Mouse (Mus musculus): ENCODE measurements at regions not wholly inside any gene's neighbourhood (a gene's known extent, or its start where the extent isn't known, plus 50 kb on each side); places are given as distances from the start of the nearest gene placed in this dataset.

DNA sequence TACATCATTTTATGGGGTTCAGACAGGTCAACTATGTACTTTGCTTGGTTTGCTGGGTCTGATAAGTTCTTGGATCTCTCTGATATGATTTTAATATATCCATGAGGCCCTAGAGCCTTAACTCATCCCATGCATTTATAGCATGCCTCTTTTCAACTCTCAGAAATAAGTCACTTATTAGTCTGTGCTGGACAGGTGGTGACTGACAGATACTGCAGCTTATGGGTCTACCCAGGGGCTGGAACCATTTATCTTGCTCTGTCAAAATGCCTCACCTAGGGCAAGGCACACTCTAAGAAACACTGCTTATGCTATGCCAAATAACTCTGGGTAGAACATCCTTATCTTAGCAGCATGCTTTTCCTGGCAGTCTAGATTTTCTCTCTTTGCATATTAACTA lies 225.6 kb downstream of the Mbnl1 start:
- intact Hi-C loops (cut with DNase I) = no loop called here

DNA sequence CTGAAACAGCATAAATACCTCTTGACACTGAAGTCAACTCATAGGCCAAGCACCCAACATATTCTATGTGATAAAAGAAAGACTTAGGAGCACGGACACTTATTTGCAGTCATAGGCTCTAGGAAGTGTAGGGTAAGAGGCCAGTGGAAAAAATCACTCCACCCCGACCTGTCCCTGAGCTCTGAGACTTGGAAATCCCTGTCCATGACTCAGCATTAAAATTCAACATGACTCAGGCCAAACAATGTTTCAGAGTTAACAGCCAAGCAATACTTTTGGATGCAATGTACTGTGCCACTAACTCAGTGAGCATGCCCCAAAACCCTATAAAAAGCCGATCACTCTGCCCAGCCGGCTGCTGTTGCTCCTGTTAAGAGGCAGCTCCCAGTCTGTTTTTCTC lies 234.5 kb downstream of the Mbnl1 start:
- intact Hi-C loops (cut with DNase I) = no loop called here
- DNase-seq = no peak

More for the DNA sequence above, 225.6 kb downstream of the Mbnl1 start:
- no peak for DNase-seq

DNA sequence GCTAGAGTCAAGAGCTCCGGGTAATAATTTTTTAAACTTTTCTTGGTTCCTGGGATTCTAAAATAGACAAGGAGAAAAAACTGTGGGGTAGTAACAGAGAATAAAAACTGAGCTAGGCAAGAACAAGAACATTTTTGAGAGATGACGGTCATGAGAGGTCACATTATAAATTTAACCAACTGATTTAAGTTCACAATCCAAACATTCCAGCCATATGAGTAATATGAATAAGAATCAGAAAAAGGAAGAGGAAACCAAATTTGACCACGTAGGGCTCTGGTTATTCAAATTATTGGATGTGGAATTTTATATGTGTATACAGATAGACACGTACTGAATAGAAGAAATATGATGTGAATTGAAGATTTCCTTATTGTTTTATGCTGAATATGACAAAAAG lies 240.3 kb downstream of the Mbnl1 start:
- intact Hi-C loops (cut with DNase I) = no loop called here

DNA sequence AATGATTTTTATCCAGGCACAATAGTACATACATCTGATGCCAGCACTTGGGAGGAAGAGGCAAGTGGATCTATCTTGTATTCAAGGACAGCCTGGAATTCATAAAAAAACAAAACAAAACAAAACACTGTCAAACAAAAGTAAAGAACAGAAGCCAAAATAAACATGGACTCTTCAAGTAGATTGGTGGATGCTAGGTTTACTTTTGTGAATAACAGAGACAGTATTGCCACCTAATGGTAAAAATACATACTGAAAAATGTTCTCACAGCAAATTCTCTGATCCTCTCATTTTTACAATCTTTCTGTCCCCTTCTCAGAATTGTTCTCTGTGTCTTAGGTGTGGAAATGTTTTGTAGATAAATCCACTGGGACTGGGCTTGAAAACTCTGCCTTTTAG lies 247.7 kb downstream of the Mbnl1 start:
- intact Hi-C loops (cut with DNase I) = no loop called here

More for the DNA sequence above, 240.3 kb downstream of the Mbnl1 start:
- DNase-seq = no peak

DNA sequence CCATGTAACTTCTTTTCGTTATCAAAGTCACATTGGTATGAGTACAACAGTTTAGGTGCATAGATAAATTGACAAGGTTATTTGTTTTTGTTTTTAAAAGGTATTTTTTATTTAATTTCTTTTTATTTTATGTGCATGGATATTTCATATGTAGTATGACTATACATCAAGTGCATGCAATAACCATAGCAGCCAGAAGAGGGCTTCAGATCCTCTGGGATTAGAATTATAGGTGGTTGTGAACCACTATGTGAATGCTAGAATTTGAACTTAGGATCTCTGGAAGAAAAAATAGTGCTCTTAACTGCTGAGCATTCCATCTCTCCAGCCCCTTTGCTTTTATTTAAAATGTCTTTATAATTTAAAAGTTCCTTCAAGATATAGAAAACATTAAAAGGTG lies 258.7 kb downstream of the Mbnl1 start:
- intact Hi-C loops (cut with DNase I) = no loop called here
- DNase-seq = no peak

More for the DNA sequence above, 247.7 kb downstream of the Mbnl1 start:
- DNase-seq = no peak

DNA sequence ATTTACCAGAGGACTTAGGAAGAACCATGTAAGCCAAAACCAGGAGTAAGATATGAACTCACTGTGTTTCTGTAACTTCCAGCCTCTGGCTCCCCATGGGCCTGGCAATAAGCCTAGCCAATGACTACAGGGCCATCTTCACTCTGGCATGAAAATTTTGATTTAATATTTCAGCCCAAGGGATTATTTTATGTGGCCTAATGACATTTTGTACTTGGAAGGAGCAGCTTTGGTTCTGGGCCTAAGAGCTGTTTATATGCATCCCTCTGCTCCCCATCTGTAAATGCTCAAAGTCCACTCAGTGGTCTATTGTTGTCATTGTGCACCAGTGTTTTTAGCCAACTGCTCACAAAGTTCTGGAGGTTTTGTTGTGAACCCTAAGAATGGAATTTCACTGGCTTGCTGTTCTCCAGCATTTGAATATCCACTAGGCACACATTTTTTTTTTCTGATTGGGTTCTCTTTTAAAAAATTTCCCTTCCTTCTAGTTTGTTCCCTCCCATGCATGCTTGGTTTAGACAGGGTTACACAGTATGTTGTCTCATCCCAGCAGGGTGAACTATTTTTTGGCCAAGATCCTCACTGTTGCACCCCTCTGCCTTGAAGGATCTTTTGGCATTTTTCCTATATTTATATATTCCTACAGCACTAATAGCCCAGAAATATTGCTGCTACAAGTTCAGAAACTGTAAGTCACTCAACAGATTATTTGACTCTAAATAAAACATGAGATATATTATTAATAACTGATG lies 261.9 kb upstream of the P2ry1 start:
- intact Hi-C loops (cut with DNase I) = no loop called here
- peak; percentile 20 to 39 for DNase-seq

DNA sequence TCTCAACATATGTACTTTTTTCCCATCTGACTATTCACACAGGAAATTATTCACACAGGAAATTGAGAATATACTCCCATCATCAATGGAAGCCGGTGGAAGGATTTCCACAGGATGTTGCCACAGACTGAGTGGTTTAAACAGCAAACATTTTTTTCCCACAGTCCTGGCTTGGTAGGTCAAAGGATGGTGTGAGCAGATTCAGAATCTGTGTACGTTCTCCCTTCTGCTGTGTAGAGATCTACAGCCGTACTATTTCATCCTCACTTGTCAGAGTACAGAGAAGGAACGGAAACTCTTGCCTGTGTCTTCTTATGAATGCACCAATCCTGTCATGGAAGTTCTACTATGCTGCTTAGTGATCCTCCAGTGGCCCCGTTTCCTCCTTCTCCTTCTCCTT lies 261.2 kb upstream of the P2ry1 start:
- DNase-seq = no peak
- intact Hi-C loops (cut with DNase I) = no loop called here

DNA sequence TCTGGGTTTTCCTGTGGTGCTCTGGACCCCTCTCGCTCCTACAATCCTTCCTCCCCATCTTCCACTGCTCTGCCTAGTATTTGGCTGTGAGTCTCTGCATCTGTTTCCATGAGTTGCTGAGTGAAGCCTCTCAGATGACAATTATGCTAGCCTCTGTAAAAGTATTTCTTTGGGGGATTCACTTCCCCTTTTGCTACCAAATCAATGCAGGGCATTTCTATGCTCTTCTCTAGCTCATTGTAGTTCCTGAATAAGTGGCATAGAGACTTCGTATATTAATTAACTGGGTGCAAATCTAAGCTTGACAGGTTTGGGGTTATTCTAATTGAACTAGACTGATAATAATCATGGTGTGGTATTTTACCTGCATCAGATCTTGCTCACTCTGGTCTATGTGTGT lies 260.4 kb upstream of the P2ry1 start:
- intact Hi-C loops (cut with DNase I) = no loop called here
- DNase-seq = no peak

DNA sequence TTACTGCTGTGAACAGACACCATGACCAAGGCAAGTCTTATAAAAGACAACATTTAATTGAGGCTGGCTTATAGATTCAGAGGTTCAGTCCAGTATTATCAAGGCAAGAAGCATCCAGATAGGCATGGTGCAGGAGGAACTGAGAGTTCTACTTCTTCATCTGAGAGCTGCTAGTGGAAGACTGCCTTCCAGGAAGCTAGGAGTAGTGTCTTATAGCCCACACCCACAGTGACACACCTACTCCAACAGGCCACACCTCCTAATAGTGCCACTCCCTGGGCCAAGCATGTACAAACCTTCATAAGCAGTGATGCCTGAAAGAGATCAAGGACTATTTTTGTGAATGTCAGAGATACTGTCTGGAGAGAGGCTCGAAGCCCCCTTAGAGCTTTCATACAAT lies 257.5 kb upstream of the P2ry1 start:
- no peak for DNase-seq
- intact Hi-C loops (cut with DNase I) = no loop called here

DNA sequence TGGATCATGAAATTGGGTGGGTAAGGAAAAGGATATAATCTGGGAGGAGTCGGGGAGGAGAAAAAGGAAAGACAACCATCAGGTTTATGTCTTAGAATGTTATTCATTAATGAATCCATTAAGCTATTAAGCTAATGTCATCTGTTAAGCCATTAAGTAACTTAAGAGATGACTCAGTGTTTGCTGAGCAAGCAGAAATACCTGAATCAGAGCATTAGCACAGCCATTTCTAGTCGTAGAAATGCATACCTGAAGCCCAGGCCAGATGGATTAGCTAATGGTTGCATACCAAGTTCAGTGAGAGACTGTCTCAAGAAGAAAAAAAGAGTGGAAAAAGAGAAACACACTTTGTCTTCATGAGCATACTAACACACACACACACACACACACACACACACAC lies 244.0 kb upstream of the P2ry1 start:
- no peak for DNase-seq

DNA sequence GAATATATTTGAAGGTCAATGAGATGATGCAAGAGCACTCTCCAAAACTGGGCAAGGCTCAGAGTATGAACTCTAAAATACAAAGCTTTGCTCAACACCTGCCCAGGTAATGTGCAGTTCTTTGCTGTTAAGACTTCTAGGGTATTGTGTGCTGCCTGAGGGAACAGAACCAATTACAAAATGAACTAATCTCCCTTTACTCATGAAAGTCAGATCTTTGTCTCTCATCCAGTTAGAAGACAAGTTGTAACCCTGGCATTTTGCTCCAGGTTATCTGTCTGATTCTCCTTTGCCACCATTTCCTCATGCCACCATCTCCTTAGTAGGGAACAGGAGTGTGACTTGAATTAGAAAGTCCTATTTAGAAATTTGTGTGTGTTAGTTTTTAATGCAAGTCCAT lies 243.5 kb upstream of the P2ry1 start:
- no peak for DNase-seq
- intact Hi-C loops (cut with DNase I) = no loop called here

More for the DNA sequence above, 244.0 kb upstream of the P2ry1 start:
- intact Hi-C loops (cut with DNase I) = no loop called here

DNA sequence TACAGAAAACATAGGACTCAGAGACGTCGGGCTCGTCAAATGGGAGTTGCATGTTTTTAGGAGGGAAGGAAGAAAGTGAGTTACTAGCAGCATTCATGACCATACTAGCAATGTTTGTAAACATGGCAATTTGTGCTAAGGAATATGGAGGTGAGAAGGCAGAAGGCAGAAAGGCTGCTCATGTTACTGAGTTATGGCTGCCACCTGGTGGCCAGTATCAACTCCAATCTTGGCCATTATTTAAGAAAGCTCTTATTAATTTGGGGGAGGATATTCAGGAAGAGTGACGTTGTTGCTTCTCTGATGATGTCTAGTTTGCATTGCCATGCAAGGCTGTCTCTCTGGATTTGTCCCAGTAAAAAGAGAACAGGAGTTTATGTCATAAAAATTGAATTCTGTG lies 239.7 kb upstream of the P2ry1 start:
- DNase-seq = peak in 1 of 2 experiments; percentile 14
- intact Hi-C loops (cut with DNase I) = loop anchor here (2.0 kb wide), 1 partner anchor 892 kb away; no protein-coding TSS in a partner anchor

DNA sequence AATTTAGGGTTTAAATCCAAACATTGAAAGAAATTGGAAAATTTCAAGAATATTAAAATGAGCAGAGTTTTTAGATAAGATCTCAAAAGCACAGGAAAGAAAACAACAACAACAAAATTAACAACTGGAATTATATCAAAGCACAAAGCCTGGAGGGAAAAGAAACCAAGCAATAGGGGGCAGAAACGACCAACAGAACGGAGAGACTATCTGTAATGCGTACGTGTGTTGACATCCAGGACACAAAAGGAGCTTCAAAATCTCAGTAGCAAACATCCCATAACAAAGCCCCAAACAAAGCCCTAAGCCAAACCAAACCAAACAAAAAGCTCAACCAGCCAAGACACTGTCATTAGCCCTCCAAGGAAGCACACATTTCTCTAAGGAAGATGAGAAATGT lies 237.5 kb upstream of the P2ry1 start:
- DNase-seq = no peak
- intact Hi-C loops (cut with DNase I) = no loop called here

DNA sequence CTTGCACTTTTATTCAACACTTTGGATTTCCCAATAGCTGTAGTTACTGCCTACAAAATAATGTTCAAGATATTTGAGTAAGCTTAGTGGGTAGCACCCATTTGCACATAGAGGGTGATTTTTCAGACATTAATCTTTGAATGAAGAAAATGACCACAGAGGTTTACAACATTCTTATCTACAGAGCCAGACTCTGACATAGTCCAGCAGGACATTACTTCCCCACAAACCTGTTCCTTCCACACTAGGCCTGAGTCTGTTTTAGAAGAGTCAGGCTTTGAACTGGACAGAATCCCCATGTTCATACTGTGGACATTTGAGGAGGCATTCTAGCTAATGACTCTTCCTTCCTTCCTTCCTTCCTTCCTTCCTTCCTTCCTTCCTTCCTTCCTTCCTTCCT lies 233.6 kb upstream of the P2ry1 start:
- no peak for DNase-seq
- intact Hi-C loops (cut with DNase I) = no loop called here

DNA sequence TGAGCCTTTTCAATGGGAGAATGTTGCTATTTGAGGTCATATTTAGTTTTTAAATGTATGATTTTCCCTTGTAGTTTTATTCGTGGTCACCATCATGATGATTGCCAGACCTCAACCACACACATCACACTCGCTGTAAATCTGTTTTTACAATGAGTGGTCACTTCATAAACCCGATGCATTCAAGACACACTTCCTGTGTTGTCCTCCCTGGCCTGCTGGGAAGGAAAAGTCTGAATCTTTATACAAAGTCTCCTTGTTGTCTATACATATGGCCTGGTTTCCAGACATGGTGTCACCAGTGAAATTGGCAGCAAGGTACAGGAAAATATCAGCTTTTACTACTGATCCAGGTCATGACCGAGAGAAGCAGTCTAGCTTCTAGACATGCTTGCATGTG lies 230.7 kb upstream of the P2ry1 start:
- no peak for DNase-seq
- intact Hi-C loops (cut with DNase I) = no loop called here

DNA sequence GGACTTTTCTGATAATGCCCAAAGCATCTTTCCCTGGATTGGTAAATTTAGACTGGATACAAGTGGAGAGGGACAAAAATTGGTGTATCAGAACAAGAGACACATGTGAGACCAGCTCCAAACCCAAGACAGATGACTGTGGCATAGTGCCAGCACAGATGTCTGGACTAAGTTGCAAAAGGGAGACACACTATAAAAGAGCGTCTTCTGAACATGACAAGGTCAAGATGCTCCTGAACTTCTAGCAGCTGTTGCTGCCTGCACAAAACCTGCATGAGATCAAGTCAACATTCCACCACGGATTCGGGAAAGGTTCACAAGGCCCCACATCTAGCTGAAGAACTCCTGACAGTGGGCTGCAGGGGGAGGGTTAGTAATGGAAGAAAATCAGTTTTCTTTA lies 229.2 kb upstream of the P2ry1 start:
- peak in 1 of 2 experiments; percentile 37 for DNase-seq
- intact Hi-C loops (cut with DNase I) = no loop called here

DNA sequence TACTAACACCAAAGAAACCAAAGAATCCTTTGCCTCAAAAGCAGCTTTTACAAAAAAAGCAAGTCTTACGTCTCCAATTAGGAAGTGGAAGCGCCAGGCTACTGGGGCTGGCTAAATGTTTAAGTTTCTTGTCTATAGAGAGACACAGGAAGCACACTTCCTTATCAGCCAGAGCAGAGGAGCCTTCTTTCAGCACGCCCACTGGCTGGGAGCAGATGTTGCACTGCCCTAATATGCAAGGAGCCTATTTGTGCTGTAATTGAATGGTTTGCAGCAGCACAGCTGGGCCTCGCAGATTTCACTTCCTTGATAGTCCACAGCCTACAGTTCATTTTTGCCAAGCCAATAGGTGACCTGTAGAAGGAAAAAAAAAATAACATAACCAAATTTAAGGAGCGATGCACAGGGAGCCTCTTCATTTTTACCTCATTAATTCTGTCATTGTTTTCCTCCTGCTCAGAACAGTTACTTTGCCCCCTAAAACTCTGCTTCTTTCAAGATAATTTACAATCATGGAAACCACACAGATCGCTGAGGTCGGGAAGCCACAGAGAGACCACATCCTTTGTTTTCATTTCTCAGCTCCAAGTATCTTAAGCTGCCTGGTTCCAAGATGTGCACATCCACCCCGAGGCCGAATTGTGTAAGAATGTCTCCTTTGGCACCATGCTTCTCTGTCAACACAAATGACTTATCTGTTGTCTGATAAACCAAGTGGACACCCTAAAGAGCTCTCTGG lies 217.3 kb upstream of the P2ry1 start:
- no peak for DNase-seq
- intact Hi-C loops (cut with DNase I) = no loop called here

DNA sequence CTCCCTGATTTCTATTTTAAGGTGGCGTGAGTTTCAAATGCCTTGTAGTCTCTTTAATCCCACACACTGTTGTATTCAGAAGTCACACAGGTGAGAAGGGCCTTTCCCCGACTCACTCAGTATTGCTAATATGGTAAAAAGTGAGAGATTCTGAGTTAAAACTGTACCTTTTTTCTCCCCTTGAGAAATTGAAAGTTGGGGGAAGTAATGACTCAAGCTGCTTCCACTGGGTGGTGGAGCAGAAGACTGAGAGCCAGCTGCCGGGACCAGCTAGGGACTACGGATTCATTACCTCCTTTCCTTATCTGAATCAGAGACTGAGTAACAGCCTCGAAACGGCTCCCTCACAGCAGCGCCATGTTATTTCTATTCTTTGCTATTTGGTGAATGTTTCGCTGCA lies 214.6 kb upstream of the P2ry1 start:
- DNase-seq = no peak
- intact Hi-C loops (cut with DNase I) = no loop called here

DNA sequence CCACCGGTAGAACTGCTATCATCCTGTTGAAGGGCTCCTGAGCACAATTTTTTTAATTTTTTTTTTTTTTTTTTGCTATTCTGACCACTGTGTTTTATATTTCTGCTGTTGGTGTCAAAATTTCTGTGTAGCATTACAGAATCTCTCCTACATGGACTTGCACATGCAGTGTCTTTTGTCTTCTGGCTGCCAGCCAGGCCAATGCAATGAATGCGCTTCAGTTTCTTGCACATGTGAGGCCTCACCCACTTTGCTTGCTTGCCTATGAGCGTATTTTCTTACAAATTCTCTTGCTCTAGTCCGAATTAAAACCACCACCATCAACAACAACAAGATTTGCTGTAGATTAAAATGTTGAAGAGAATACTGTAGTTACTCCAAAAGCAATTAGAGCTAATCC lies 213.2 kb upstream of the P2ry1 start:
- intact Hi-C loops (cut with DNase I) = no loop called here
- DNase-seq = no peak

DNA sequence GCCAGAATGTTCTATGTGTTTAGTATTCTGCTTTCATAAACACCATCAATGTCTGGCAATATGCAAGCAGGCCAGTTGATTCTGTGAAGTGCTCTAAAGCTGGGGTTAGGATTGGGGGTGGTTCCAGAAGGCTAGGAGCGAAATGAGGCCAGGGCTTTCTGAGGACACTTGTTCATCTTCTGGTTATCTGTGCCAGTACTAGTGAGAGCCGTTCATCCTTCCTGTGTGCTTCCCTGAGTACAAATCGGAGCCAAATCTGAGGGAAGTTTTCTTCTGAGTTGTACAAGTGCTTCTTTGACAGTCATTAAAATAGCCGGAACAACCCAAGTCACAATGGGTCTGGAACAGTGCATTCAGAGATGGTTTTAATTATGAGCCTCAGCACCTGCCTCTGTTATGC lies 210.4 kb upstream of the P2ry1 start:
- intact Hi-C loops (cut with DNase I) = no loop called here
- no peak for DNase-seq

DNA sequence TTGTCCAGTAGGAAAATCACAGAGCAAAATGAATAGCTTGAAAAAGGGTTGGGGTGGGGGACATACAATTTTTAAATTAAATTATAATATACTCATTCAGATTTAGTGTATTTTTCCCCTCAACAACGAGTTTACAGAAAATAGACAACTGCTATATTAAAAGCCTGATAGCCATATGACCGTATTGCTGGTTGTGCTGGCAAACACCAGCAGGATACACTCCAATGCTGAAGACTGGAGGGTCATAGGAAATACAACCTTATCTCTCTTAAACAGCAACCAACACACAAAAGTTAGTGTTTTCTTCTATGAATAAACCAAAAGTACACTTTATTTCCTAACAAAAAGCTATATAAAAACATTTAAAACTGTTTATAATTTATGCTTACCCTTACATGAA lies 206.4 kb upstream of the P2ry1 start:
- no peak for DNase-seq
- intact Hi-C loops (cut with DNase I) = no loop called here

DNA sequence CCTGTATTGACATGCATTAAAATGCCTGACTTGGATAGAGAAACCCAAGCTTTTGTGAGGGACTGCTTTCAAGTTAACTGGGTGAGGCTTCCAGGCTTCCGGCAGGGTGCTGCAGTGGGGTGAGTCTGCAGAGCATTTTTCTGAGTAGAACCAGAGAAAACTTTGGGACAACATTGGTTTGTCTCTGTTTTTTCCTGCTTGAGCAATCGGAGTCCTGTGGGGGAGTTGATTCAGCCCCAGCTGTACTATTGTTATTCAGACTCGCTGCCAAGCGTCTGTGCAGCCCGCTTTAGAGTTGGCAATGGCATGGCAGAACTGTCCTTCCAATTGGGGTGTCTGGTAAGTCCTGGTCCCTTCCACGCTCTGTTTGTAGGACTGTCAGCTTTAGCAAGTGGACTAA lies 204.8 kb upstream of the P2ry1 start:
- DNase-seq = peak in 1 of 2 experiments; percentile 17

More for the DNA sequence above, 204.8 kb upstream of the P2ry1 start:
- intact Hi-C loops (cut with DNase I) = no loop called here

All from gastrocnemius, postnatal 36 days (tissue).